Mouse (Mus musculus) CH12.LX (cell line): ENCODE data around the gene Ttf2. TPM values are rescaled to one million over a fixed set of nuclear protein-coding genes. Genes with fewer than 3 reads are reported as not detected.

Experiments used
- DNase-seq: peaks from one replicate; pipeline ENCODE4 v3.0.0-alpha.2; 2013; ENCODE audit errors: extremely low read depth
- H3K27ac ChIP-seq: 2 replicates; pipeline ENCODE4 v1.5.1; 2012; ENCODE audit warnings: low read depth, mild to moderate bottlenecking, control low read depth, moderate library complexity; ENCODE audit not compliant: insufficient read depth
- H3K27me3 ChIP-seq: replicated peaks from 2 replicates; pipeline ENCODE3; 2012; ENCODE audit warnings: inconsistent platforms
- H3K36me3 ChIP-seq, 2 experiments: replicated peaks in 1 of 2; 2 replicates each; pipeline versions ENCODE3 to v1.6.1; 2012; ENCODE audit warnings: inconsistent platforms in 1 of 2, low read length in 1 of 2, mild to moderate bottlenecking in 1 of 2, mixed read lengths in 1 of 2, moderate library complexity in 1 of 2; ENCODE audit not compliant: control insufficient read depth in 1 of 2, insufficient read depth in 1 of 2
- H3K4me1 ChIP-seq, 2 experiments: 2 replicates each; pipeline ENCODE4 v1.6.1; 2012; ENCODE audit warnings: inconsistent platforms in 1 of 2, moderate library complexity in 1 of 2; ENCODE audit not compliant: insufficient read depth in 2 of 2, control insufficient read depth in 1 of 2
- H3K4me2 ChIP-seq: 2 replicates; pipeline ENCODE4 v1.6.1; 2012; ENCODE audit warnings: low read depth, mild to moderate bottlenecking, control low read depth; ENCODE audit not compliant: poor library complexity, insufficient read depth, severe bottlenecking
- H3K4me3 ChIP-seq, 3 experiments: fragments of 150-350 bp in 1 of 3; sonication (generic) in 1 of 3; replicated peaks in 1 of 3; 2 replicates each; pipeline versions ENCODE3 to v1.5.1; 2011 to 2012; ENCODE audit warnings: low read depth in 2 of 3, low read length in 2 of 3, mild to moderate bottlenecking in 2 of 3, moderate library complexity in 2 of 3, control low read depth in 1 of 3, improper control_type of control experiment in 1 of 3, inconsistent platforms in 1 of 3, mixed read lengths in 1 of 3; ENCODE audit not compliant: poor library complexity in 1 of 3
- H3K79me2 ChIP-seq: replicated peaks from 2 replicates; pipeline ENCODE4 v1.6.1; 2012; ENCODE audit warnings: mild to moderate bottlenecking, moderate library complexity; ENCODE audit not compliant: control insufficient read depth, poor library complexity, insufficient read depth, severe bottlenecking; ENCODE audit errors: extremely low read depth
- H3K9ac ChIP-seq: 2 replicates; pipeline ENCODE4 v1.6.1; 2012; ENCODE audit warnings: low read depth, mild to moderate bottlenecking, control low read depth, moderate library complexity; ENCODE audit not compliant: insufficient read depth
- H3K9me3 ChIP-seq: replicated peaks from 2 replicates; pipeline ENCODE3; 2012; ENCODE audit warnings: low read length, inconsistent platforms, mixed read lengths
- CHD2 ChIP-seq: IDR thresholded peaks from 2 replicates; pipeline ENCODE4 v1.6.1; 2011; ENCODE audit warnings: low read length, improper control_type of control experiment
- JUN ChIP-seq: IDR thresholded peaks from 2 replicates; pipeline ENCODE4 v1.6.1; 2011; ENCODE audit warnings: low read depth, mild to moderate bottlenecking, low read length, improper control_type of control experiment, moderate library complexity; ENCODE audit not compliant: insufficient read depth
- JUND ChIP-seq: conservative IDR thresholded peaks from 2 replicates; pipeline ENCODE4 v1.6.1; 2011; ENCODE audit warnings: low read depth, low read length, improper control_type of control experiment
- MEF2A ChIP-seq: IDR thresholded peaks from 2 replicates; pipeline ENCODE4 v1.6.1; 2014; ENCODE audit warnings: low read depth, mild to moderate bottlenecking, inconsistent platforms, low read length, improper control_type of control experiment, borderline replicate concordance
- MYC ChIP-seq: IDR thresholded peaks from 2 replicates; pipeline ENCODE4 v1.6.1; 2011; ENCODE audit warnings: low read depth, mild to moderate bottlenecking, improper control_type of control experiment, low read length
- NELFE ChIP-seq: IDR thresholded peaks from 2 replicates; pipeline ENCODE4 v1.6.1; 2011; ENCODE audit warnings: low read depth, low read length, improper control_type of control experiment
- NRF1 ChIP-seq: IDR thresholded peaks from 2 replicates; pipeline ENCODE4 v1.6.1; 2014; ENCODE audit warnings: low read depth, mild to moderate bottlenecking, inconsistent platforms, low read length, improper control_type of control experiment, moderate library complexity
- POLR2A ChIP-seq: IDR thresholded peaks from 2 replicates; pipeline ENCODE4 v1.6.1; 2011; ENCODE audit warnings: low read depth, mild to moderate bottlenecking, improper control_type of control experiment, low read length
- POLR2AphosphoS2 ChIP-seq: IDR thresholded peaks from 2 replicates; pipeline ENCODE4 v1.6.1; 2011; ENCODE audit warnings: low read depth, low read length, improper control_type of control experiment
- SMC3 ChIP-seq: IDR thresholded peaks from 2 replicates; pipeline ENCODE4 v1.6.1; 2011; ENCODE audit warnings: low read depth, low read length, improper control_type of control experiment
- TBP ChIP-seq: conservative IDR thresholded peaks from 2 replicates; pipeline ENCODE4 v1.6.1; 2011; ENCODE audit warnings: low read depth, low read length, improper control_type of control experiment
- TCF12 ChIP-seq: IDR thresholded peaks from 2 replicates; pipeline ENCODE4 v1.6.1; 2014; ENCODE audit warnings: low read depth, mild to moderate bottlenecking, inconsistent platforms, low read length, improper control_type of control experiment
- USF1 ChIP-seq: IDR thresholded peaks from 2 replicates; pipeline ENCODE4 v1.6.1; 2014; ENCODE audit warnings: low read depth, mild to moderate bottlenecking, inconsistent platforms, low read length, improper control_type of control experiment
- USF2 ChIP-seq: conservative IDR thresholded peaks from 2 replicates; pipeline ENCODE4 v1.6.1; 2011; ENCODE audit warnings: low read depth, low read length, improper control_type of control experiment
- ZMIZ1 ChIP-seq: IDR thresholded peaks from 2 replicates; pipeline ENCODE4 v1.6.1; 2012; ENCODE audit warnings: low read depth, mild to moderate bottlenecking, inconsistent platforms, low read length, improper control_type of control experiment
- dilution Hi-C: fragments of 300-500 bp; cut with MboI; formaldehyde crosslinking; loops from 2 replicates; pipeline ENCODE4 v1.14.3; 2020; ENCODE audit warnings: low sequenced_read_pairs; ENCODE audit not compliant: extremely low pct_unique_long_range_greater_than_20kb, extremely low pct_ligation_motif_present
- in situ Hi-C: fragments of 300-500 bp; cut with MboI; formaldehyde crosslinking; loops from 3 replicates; pipeline ENCODE4 v1.14.3; 2019; ENCODE audit warnings: low sequenced_read_pairs, low pct_ligation_motif_present, low pct_unique_long_range_greater_than_20kb, mixed read lengths
- polyA plus RNA-seq: library from polyadenylated mRNA; unstranded; fragments of >175 nt; gene quantifications from 2 replicates; pipeline ENCODE4 v1.2.1, GENCODE M21; 2012; ENCODE audit warnings: low read depth; ENCODE audit not compliant: insufficient read length
- total RNA-seq, 2 experiments: library from RNA; depleted of rRNA; stranded (reverse); fragments of 300-350 nt in 1 of 2; fragments of >200 nt in 1 of 2; gene quantifications; 2 replicates each; pipeline ENCODE4 v1.2.3; 2012 to 2014

Ttf2 gene
- total and polyA plus RNA-seq, 3 experiments = 27.2 to 34.0 (median 29.7) TPM

- Histone ChIP-seq H3K27ac (no peak overlapping the region), H3K79me2 (no peaks in the 10 kb centered on the region)
- in situ Hi-C loops = no loop called here
Observed at GRCm38 (mm10) chr3:100997785-100998570, 28.5 kb upstream of the Ttf2 start.

GRCm38 (mm10) chr3:100994252-100994651, 24.8 kb upstream of the Ttf2 start:
- TF ChIP-seq NELFE = no peak
- TF ChIP-seq POLR2AphosphoS2 = no peak
- TF ChIP-seq USF2 = no peak
- no peak for TF ChIP-seq CHD2
- TF ChIP-seq MYC = no peak
- TF ChIP-seq TCF12 = no peak
- H3K36me3 ChIP-seq = no peaks in the 10 kb centered on the region
- H3K27ac ChIP-seq = no peak overlapping the region
- no peaks in the 10 kb centered on the region for H3K27me3 ChIP-seq
- H3K79me2 ChIP-seq = no peaks in the 10 kb centered on the region
- H3K9ac ChIP-seq = no peak overlapping the region
- dilution Hi-C loops = no loop called here
- in situ Hi-C loops = no loop called here
- DNase-seq = no peak
- no peak overlapping the region for H3K4me3 ChIP-seq
- H3K4me2 ChIP-seq = no peak overlapping the region
- peaks cover 0 to 30% of the 10 kb centered on the region in 2 experiments; a peak in 2 of 4 replicates for H3K4me1 ChIP-seq
- H3K9me3 ChIP-seq = no peaks in the 10 kb centered on the region

More at GRCm38 (mm10) chr3:100997785-100998570, 28.5 kb upstream of the Ttf2 start:
- Histone ChIP-seq H3K4me1 (peaks cover 0 to 25% of the 10 kb centered on the region in 2 experiments; a peak in 2 of 4 replicates), H3K9me3 (no peaks in the 10 kb centered on the region)
- TF ChIP-seq SMC3 (no peak), JUN (no peak), ZMIZ1 (no peak), POLR2A (no peak)
- TF ChIP-seq, all 38 proteins: peak for 0
- DNase-seq = no peak
- H3K4me3 ChIP-seq = no peak overlapping the region
- no peak overlapping the region for H3K9ac ChIP-seq
- dilution Hi-C loops = no loop called here
- no peaks in the 10 kb centered on the region for H3K27me3 ChIP-seq
- H3K4me2 ChIP-seq = no peak overlapping the region
- H3K36me3 ChIP-seq = no peaks in the 10 kb centered on the region

GRCm38 (mm10) chr3:100993718-100994117, 24.3 kb upstream of the Ttf2 start:
- no peak overlapping the region for H3K4me3 ChIP-seq
- H3K4me1 ChIP-seq = peaks cover 0 to 26% of the 10 kb centered on the region in 2 experiments; a peak in 2 of 4 replicates
- H3K79me2 ChIP-seq = no peaks in the 10 kb centered on the region
- no peak overlapping the region for H3K4me2 ChIP-seq
- H3K27me3 ChIP-seq = no peaks in the 10 kb centered on the region
- dilution Hi-C loops = no loop called here
- H3K9ac ChIP-seq = no peak overlapping the region
- in situ Hi-C loops = no loop called here
- no peak overlapping the region for H3K27ac ChIP-seq
- no peak for TF ChIP-seq NRF1
- no peak for TF ChIP-seq JUND
- TF ChIP-seq TCF12 = no peak
- TF ChIP-seq TBP = no peak
- no peak for TF ChIP-seq MEF2A
- no peak for TF ChIP-seq USF1
- no peaks in the 10 kb centered on the region for H3K9me3 ChIP-seq
- DNase-seq = no peak
- H3K36me3 ChIP-seq = no peaks in the 10 kb centered on the region
